Mouse (Mus musculus): ENCODE measurements around the gene Zfp583.
"Not testable (repeated sequence)": the region's sequence is repeated elsewhere in the genome, so short reads cannot be mapped to it uniquely, and the experiment has no call there.

Gene Zfp583

DNA sequence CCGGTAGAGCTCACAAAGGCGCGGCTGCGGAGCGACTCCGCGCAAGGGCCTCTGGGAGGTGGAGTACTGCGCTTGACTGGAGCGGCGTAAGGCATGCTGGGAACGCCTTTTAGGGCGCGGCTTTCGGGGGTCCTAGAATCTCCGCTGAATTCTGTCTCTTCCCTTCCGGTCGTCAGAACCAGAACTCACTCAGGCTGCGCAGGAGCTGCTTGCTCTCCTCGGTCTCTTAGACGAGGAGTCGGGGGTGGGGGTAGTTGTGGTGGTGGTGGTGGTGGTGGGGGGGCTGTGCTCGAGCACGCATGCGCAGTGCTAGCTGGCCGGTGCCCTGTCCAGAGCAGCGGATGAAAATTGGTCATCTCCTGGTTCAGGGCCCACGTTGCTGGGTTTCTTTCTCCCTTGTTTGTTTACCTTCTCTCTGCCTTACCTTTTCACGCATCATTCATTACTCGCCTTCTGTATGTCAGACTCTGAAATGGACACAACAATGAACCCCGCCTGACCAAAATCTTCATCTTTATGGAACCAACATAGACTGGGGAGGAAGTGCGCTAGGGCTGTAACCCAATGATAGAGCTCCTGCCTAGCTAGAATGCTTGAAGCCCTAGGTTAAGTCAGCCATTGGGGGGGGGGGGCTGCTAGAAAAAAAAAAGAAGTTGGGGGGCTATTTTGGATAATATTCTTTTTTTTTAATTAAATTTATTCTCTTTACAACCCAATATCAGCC, at the start of gene Zfp583:
Zfp583 (minus strand) TSS at position 53 of the 724 bp plus-strand sequence.
- in situ Hi-C loops (cut with MboI, MseI), result loop anchor here (5.0 kb wide), 1 partner anchor 39 kb away; no protein-coding TSS in a partner anchor

DNA sequence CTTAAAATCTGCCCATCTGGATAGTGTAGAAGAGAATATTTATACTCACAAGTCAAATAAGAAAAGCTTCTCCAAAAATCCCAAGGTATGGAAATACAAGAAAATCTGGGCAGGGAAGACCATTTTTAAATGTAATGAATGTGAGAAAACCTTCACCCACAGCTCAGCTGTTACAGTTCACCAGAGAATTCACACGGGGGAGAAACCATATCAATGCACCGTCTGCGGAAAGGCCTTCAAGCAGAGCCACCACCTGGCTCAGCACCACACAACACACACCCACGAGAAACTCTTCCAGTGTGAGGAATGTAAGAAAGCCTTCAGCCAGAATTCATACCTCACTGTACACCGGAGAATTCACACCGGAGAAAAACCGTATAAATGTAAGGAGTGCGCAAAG, 47.4 kb upstream of the Zfp583 start:
- in situ Hi-C loops (cut with MboI, MseI), result loop anchor here (25.0 kb wide), 1 partner anchor 1866 kb away; the partner anchor contains the start of genes Ppp1r12c, Tnni3 and Tnnt1

DNA sequence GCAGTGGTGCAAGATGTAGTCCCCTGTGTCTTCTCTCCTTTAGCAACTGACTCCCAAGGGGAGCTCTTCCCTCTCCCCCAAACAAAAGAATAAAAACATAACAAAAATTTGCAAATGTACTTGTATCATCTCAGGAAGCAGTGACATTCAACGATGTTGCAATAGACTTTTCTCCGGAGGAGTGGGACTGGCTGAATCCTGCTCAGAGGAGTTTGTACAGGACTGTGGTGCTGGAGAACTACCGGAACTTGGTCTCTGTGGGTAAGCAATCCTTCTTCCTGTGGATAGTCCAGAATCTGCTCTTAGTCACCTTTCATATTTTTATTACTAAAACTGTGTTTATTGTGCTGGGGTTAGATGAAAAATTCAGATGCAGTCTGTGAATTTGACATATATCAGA, 41.9 kb upstream of the Zfp583 start:
- in situ Hi-C loops (cut with MboI, MseI), result no loop called here

DNA sequence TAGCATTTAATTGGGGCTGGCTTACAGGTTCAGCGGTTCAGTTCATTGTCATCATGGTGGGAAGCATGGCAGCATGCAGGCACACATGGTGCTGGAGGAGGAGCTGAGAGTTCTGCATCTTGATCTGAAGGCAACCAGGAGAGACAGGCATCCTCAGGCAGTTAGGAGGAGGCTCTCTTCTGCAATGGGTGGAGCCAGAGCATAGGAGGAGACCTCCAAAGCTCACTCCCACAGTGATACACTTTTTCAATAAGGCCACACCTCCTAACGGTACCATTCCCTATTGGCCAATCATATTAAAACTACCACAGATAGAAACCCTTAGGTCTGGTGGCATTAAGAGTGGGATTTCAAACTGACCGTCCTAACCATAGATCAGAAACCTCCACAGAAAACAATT, 38.4 kb upstream of the Zfp583 start:
- in situ Hi-C loops (cut with MboI, MseI), result no loop called here

DNA sequence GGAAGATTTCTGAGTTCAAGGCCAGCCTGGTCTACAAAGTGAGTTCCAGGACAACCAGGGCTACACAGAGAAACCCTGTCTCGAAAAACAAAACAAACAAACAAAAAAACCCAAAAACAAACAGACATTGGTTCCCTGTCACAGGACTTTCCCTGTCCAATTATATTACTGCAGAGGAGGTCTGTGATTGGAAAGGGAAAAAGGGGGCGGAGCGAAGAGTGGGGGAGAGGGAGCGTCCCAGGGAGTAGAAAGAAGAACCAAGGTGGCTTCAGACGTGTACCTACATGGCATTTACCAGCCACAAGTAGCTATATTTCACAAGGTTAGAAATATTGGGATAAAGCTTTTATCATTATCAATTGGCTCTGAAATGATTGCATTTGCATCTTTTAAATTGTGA, 37.1 kb upstream of the Zfp583 start:
- in situ Hi-C loops (cut with MboI, MseI), result not testable (repeated sequence)

DNA sequence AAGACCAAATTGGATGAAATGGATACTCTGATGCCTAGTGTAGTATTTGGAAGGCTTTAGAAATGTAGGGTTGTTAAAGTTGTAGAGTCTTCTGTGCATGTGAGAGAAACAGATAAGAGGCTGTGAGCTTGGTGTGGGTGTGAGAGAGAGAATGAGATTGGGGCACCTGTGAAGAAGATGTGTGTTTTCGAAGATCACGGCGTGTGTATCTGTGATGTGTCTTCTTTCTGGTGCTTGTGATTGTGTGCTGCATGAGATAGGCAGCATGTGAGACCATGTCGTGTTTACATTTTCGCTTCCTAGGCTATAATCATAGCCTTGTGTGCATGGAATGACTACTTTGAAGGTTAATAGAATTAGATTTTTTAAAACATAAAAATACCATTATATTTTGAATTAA, 36.1 kb upstream of the Zfp583 start:
- in situ Hi-C loops (cut with MboI, MseI), result no loop called here

DNA sequence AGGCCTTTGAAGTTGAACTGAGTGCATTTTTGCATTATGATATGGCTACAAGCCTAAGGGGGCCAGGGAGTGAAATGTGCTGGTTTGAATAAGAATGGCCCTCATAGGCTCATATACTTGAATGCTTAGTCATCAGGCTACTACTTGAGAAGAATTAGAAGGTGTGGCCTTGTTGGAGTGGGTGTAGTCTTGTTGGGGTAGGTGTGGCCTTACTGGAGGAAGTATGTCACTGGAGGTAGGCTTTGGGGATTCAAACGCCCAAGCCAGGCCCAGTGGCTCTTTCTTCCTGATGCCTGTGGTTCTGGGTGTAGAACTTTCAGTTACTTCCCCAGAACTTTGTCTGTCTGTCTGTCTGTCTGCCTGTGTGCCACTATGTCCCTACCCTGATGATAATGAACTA, 33.7 kb upstream of the Zfp583 start:
- in situ Hi-C loops (cut with MboI, MseI), result no loop called here

DNA sequence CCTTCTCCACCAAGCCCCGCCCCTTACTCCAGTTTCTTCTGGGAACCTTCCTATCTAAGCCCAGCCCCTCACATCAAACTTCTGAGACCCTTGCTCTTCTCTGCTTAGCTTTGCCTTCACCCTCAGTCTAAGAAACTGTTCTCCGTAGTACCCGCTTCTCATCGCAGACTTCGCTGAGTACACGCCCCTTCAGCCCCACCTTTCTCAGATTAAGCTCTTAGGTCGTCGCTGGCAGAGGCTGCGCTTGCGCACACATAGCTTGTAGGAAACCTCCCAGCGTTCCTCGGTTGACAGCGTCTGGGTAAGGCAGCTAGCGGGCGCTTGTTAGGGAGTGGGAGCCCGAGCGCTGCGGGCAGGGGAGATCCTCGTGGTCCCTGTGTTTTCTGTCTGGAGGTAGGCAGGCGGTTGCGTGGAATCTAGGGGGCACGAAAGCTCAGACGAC, 32.0 kb upstream of the Zfp583 start, which contains the start of gene Zfp78:
Zfp78 (plus strand) TSS at position 234 of the 442 bp plus-strand sequence.
- in situ Hi-C loops (cut with MboI, MseI), result no loop called here

DNA sequence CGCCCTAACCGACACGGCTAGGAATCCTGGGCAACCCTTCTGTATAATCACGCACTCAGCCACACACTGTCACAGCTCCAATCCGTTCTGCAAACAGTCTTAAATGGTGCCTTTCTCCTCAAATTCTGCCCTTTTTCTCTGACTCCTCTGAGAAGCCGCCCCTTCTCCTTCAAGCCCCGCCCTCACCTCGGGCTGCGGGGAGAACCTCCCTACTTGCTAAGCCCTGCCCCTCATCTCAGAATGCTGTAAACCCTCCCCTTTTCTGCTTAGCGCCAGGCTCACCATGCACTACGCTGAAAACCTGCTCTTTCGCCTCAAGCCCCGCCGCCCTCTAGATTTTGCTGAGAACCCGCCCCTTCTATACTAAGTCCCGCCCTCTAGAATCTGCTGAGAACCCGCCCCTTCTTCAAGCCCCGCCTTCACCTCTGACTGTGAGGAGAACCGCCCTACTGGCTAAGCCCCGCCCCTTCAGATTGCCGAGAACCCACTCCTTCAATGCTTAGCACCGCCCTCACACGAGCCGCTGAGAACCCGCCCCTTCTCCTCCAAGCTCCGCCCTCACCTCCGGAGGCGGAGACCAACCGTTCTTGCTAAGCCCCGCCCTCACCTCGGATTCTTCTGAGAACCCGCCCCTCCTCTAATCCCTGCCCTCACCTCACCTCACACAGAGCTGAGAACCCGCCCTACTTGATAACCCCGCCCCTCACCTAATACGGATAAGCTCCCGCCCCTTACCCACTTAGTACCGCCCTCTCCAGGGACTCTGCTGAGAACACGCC, 31.4 kb upstream of the Zfp583 start:
- in situ Hi-C loops (cut with MboI, MseI), result no loop called here

DNA sequence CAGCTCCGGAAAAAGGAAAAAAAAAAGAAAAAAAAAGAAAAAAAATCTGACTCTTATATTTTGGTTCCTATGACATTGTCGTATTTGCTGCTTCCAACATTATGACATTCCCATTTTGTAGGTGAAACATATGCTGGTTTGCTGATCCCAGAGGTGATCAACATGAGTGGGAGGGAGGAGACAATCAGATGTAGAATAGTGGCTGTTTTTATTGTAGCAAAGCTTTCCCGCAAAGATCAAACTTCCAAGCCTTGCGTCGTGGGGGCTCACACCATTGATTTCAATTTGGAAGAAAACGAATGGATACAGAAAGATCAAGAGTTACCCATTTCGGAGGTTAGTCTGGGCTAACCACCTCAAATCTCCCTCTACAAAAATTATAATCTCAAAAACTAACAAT, 30.7 kb upstream of the Zfp583 start:
- in situ Hi-C loops (cut with MboI, MseI), result no loop called here

DNA sequence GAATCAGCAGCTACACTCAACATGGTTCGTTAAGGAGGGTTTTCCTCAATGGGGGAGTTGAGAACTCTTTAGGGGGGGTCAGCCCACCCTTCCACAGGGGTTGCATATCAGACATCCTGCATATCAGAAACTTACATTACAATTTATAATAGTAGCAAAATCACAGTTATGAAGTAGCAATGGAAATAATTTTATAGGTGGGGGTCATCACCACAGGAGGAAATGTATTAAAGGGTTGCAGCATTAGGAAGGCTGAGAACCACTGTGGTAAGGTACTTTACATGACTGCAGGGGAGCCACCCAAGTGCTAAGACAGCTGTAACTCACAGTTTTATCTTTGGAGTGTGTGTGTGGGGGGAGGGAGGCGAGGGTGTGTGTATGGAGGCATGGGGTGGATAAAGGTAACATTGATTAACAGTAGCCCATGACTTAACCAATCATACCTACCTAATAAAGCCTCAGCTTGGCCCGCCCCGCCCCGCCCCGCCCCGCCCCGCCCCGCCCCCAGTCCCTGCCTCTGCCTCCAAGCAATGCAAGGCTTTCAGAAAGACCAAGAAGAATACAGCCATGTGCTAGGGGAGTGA, 29.5 kb upstream of the Zfp583 start:
- in situ Hi-C loops (cut with MboI, MseI), result no loop called here

DNA sequence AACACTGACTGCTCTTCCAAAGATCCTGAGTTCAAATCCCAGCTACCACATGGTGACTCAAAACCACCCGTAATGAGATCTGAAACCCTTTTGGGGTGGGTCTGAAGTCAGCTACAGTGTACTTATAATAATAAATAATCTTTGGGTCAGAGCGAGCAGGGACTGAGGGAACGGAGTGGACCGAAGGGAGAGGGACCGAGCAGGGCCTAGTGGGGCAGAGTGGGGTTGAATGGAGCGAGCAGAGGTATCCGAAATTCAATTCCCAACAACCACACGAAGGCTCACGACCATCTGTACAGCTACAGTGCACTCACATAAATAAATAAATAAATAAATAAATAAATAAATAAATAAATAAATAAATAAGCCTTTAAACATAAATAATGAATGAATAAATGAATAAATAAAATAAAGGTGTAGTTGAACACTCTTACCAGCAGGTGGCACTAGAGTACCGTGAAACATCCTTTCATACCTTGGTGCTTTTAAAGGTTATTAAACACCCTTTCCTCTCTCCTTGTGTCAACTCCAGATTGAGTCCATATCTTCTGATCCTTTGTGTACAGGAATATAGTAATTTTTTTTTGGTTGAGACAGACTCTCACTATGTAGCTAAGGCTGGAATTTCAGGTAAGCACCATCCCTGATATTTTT, 28.0 kb upstream of the Zfp583 start:
- in situ Hi-C loops (cut with MboI, MseI), result loop anchor here (5.0 to 10.0 kb wide), 5 partner anchors 58 to 938 kb away; no protein-coding TSS in a partner anchor

DNA sequence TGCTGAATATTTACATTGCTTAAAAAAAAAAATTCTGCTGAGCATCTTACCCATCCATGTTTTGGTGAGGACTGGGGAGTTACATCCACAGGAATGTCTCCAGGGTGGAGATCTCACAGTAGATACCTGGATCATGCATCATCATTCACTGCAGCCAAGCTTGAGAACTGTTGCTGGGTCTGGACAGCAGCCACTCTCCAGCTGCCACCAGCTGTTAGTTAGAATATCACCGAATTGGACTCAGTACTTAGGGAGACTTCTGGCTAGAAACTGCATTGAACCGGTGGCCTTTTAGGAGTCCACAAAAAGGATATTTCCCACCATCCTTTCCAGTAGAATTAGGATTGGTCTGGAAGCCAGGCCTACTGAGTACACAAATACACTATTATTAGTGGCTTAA, 27.0 kb upstream of the Zfp583 start:
- in situ Hi-C loops (cut with MboI, MseI), result loop anchor here (5.0 to 10.0 kb wide), 5 partner anchors 59 to 939 kb away; no protein-coding TSS in a partner anchor

DNA sequence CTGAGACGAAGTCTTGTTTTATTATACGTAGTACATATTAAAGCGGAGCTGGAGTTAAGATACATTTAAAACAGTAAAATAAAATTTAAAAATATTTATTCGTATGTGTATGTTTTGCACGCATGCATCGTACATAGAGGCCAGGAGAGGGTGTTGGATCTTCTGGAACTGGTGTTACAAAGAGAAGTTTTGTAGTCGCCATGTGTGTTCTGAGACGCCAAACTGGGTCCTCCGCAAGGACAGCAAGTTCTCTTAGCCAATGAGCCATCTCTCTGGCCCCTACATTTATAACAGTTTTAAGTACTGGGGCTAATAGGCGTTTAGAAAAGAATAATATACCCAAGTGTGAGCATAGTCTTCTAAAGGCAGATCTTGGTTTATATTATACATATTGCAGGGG, 13.0 kb upstream of the Zfp583 start:
- in situ Hi-C loops (cut with MboI, MseI), result no loop called here

DNA sequence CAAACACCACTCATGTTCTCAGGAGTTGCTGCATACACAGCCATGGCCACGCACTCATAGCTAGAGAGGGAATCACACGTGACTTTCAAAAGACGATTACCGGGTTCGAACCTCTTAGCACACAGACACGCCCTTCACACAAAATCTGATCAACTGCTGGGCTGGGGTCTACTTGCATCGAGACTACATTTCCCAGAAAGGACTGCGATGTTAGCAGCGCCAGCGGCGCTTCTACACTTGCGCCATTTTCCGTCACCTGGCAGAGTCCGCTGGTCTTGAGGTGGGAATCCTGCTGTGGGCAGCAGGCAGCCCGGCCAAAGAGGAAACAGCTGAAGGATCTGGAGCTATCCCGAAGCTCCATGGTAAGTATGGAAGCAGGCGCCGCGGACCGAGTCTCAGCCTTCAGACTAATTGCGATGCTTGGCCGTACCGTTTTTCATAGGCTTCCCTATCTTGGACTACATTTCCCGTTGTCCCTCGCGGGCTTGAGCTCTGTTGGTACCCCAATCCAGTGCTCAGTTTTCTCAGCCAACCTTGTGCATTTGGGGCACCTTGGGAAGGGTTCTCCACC, 12.5 kb upstream of the Zfp583 start, which contains the start of gene Gm3854:
Gm3854 (plus strand) TSS at position 259 of the 571 bp plus-strand sequence.
- in situ Hi-C loops (cut with MboI, MseI), result no loop called here

DNA sequence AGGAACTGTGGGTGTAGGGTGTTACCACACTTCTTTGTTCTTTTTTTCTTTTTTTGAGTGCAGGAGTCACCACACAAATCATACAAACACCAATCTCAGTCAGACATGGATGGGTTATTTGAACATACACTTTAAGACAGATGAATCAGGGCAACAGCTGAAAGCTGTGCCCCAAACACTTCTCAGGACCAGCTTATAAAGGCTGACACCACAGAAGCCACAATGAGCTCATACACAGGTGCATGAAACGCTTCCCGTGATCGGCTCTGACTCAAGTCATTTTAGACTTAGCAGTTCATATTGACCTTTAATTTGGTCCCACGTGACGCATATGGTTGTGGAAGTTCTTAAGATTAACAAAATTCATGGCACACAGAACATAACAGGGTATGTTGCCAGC, 8.8 kb upstream of the Zfp583 start:
- in situ Hi-C loops (cut with MboI, MseI), result no loop called here

DNA sequence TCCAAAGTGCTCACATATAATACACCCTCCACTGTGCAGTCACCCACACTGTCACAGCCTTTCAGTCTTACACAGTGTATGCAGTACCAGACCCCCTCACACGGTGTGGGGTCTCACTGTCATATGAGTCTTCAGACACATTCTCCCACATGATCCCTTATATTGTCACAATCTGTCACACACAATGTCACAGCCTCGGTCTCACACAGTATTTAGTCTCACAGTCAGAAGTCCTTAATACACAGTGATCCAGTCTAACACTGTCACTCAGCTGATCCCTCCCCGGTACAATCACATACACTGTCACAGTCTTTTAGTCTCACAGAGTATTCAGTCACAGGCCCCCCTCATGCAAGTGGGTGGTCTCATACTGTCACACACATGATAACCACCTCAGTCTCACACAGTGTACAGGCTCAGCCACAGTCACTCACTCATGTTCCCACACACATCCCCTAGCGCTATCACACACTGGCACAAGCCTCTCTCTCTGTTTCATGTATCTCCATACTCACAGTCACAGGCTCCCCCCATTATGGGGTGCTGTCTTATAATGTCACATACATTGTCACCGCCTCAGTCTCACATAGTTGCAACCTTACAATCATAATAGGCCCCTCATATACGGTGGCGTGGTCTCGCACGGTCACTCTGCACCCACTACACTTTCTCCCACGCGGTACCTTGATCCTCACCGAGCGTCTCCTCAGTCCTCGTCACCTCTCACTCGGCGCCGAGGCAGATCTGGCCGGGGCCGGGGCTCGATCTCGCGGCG, 440 bp downstream of the Zfp583 start:
- in situ Hi-C loops (cut with MboI, MseI), result loop anchor here (5.0 kb wide), 1 partner anchor 38 kb away; no protein-coding TSS in a partner anchor

DNA sequence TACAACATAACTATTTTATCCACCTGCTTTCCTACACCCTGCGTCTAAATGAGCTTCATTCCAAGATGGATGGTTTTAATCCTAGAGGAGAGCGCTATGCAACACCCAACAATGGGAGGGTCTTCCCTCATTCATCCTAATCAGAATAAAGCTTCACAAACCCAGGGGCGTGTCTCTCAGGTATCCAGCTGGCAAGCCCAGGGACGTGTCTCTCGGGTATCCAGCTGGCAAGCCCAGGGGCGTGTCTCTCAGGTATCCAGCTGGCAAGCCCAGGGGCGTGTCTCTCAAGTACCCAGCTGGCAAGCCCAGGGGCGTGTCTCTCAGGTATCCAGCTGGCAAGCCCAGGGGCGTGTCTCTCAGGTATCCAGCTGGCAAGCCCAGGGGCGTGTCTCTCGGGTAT, 30.3 kb downstream of the Zfp583 start:
- in situ Hi-C loops (cut with MboI, MseI), result not testable (repeated sequence)

DNA sequence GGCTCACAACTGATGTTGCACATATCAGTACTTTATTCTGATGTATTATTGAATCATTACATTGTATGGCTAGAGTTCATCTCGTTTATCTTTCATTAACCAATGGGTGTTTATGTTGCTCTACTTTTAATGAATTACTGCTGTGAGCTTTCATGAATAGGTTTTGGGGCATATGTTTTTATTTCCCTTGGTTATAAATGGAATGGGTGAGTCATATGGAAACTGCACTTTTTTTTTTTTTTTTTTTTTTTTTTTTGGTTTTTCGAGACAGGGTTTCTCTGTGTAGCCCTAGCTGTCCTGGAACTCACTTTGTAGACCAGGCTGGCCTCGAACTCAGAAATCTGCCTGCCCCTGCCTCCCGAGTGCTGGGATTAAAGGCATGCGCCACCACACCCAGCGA, 40.0 kb downstream of the Zfp583 start:
- in situ Hi-C loops (cut with MboI, MseI), result loop anchor here (5.0 kb wide), 1 partner anchor 41 kb away; the partner anchor contains the start of gene Zfp583

DNA sequence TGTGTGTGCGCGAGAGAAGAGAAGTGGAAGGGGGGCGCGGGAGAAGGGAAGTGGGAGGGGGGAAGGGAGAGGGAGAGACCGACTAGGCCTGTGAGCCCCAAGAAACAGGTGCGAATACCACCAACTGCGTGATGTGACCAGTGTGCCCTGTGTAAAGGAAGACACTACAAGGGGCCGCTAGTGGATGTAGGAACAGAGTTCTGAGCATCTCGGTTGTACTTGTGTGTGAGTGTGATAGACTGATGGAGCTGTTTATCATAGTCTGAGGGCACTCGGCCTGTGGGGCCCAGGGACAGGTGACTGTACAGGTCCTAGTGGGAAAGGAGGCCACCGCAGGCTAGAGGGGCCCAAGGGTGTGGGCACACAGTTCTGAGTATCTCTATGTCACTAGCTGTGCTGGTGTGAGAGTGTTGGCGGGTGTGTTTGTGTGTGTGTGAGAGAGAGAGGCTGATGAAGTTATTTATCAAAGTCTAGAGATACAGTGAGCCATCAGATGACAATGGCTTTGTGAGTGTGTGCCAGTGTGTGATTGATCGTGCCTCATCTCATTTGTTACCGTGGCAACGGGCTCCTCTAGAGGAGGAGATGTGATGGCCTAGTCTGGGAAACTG, 44.1 kb downstream of the Zfp583 start:
- in situ Hi-C loops (cut with MboI, MseI), result loop anchor here (10.0 kb wide), 2 partner anchors 98 to 1842 kb away; partner anchors contain the start of genes Rdh13 and Zfp28
